Mouse (Mus musculus) heart, adult 2 months (tissue): ENCODE measurements around the gene Grik1.

Experiments used
- CTCF ChIP-seq: fragments of 200-600 bp; IDR thresholded peaks from 2 replicates; pipeline ENCODE4 v1.8.1; 2022; ENCODE audit warnings: antibody characterized with exemption, mild to moderate bottlenecking, moderate library complexity
- EP300 ChIP-seq: fragments of 200-500 bp; IDR thresholded peaks from 2 replicates; pipeline ENCODE4 v1.6.1; 2011; ENCODE audit warnings: low read depth, low read length, control low read depth; ENCODE audit not compliant: insufficient read depth

- TF ChIP-seq CTCF (no peak), EP300 (no peak)
Measured at GRCm38 (mm10) chr16:87902049-87902448, 388.0 kb downstream of the Grik1 start.
